Mouse (Mus musculus) thymus, postnatal 4 days (tissue): ENCODE measurements around the gene Zbtb8b.
"Not testable (repeated sequence)": the region's sequence is repeated elsewhere in the genome, so short reads cannot be mapped to it uniquely, and the experiment has no call there.

ENCODE experiments used
- DNase-seq: peaks from one replicate; pipeline ENCODE4 v3.0.0; 2021

Zbtb8b gene

GRCm38 (mm10) chr4:129440340-129441063, at the start of gene Zbtb8b:
Zbtb8b (minus strand) TSS chr4:129440853.
- peak; percentile 46 for DNase-seq

GRCm38 (mm10) chr4:129481090-129481489, 40.4 kb upstream of the Zbtb8b start:
- no peak for DNase-seq

GRCm38 (mm10) chr4:129479863-129480262, 39.2 kb upstream of the Zbtb8b start:
- DNase-seq = no peak

GRCm38 (mm10) chr4:129476047-129476446, 35.4 kb upstream of the Zbtb8b start:
- no peak for DNase-seq

GRCm38 (mm10) chr4:129464286-129464815, 23.7 kb upstream of the Zbtb8b start:
- DNase-seq = no peak

GRCm38 (mm10) chr4:129463097-129464059, 22.7 kb upstream of the Zbtb8b start:
- DNase-seq = no peak

- no peak for DNase-seq
Observed at GRCm38 (mm10) chr4:129462118-129462517, 21.5 kb upstream of the Zbtb8b start.

- DNase-seq = peak; percentile 100
Observed at GRCm38 (mm10) chr4:129461183-129461960, 20.7 kb upstream of the Zbtb8b start, which contains the start of gene Bsdc1. Bsdc1 (plus strand) TSS chr4:129461581.

- DNase-seq = no peak
Observed at GRCm38 (mm10) chr4:129460827-129461182, 20.2 kb upstream of the Zbtb8b start.

- DNase-seq = no peak
Observed at GRCm38 (mm10) chr4:129459726-129460125, 19.1 kb upstream of the Zbtb8b start.

- not testable (repeated sequence) for DNase-seq
Observed at GRCm38 (mm10) chr4:129457311-129457710, 16.7 kb upstream of the Zbtb8b start.

GRCm38 (mm10) chr4:129456126-129456525, 15.5 kb upstream of the Zbtb8b start:
- no peak for DNase-seq

- peak; percentile 44 for DNase-seq
Observed at GRCm38 (mm10) chr4:129455265-129455664, 14.6 kb upstream of the Zbtb8b start.

GRCm38 (mm10) chr4:129451471-129452169, 11.0 kb upstream of the Zbtb8b start:
- no peak for DNase-seq

- DNase-seq = no peak
Observed at GRCm38 (mm10) chr4:129450851-129451250, 10.2 kb upstream of the Zbtb8b start.

- no peak for DNase-seq
Observed at GRCm38 (mm10) chr4:129448713-129449112, 8.1 kb upstream of the Zbtb8b start.

GRCm38 (mm10) chr4:129447778-129448563, 7.3 kb upstream of the Zbtb8b start:
- no peak for DNase-seq

GRCm38 (mm10) chr4:129447360-129447759, 6.7 kb upstream of the Zbtb8b start:
- DNase-seq = no peak

GRCm38 (mm10) chr4:129441145-129441544, 492 bp upstream of the Zbtb8b start:
- peak; percentile 16 for DNase-seq

- no peak for DNase-seq
Observed at GRCm38 (mm10) chr4:129418321-129418720, 22.3 kb downstream of the Zbtb8b start.

GRCm38 (mm10) chr4:129416478-129416877, 24.2 kb downstream of the Zbtb8b start:
- DNase-seq = no peak
